Mouse (Mus musculus): ENCODE results near the gene Abca12.

Abca12 gene

DNA sequence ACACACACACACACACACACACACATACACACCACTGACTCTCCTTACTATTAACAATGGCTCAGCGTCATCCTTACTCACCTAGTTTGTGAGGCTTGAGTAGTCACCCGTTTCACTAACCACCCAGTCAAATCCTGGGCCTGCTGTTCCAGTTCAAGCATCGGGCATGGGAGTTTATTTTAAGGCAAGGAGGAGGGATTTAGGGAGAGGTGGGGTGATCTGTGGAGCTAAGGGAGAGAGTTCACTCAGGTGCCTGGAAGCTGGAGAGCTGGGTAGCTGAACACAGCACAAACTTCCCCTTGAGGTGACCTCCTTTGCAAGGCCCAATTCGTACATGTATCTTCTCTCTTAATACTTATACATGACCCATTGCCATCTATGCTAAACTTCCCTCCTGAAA is 219.4 kb downstream of the Abca12 start:
- no peak for DNase-seq (ENCODE audit: low spot score in 2 of 2)

DNA sequence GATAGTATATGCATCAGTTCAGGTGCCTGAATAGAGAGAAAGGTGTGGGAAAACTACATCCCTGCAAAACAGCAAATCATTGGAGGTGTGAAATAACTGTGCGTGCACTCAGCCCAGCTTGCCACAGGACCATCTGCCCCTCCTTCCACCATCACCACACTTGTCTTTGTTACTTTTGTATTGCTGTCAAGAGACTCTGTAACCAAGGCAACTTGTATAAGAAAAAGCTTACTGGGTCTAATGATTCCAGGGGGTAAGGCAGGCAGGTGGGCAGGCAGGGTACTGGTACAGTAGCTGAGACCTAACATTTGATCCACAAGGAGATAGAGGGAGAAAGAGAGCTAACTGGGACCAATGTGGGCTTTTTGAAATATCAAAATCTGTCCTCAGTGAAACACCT is 220.8 kb downstream of the Abca12 start:
- no peak for DNase-seq (ENCODE audit: low spot score in 2 of 2)

All from spleen, postnatal 14 days (tissue).